19 mouse cellular contexts compared by ENCODE assay signal in genomic region chr14:74865738-74866137, GRCm38 (mm10).
DNase-seq lines count a peak whose midpoint lies in the region; ATAC-seq and TF ChIP-seq lines count a peak whose summit lies in the region.
"Had no signal": no experiment of that assay in that cellular context is flagged by ENCODE, and none has a peak within 500 bp of the region (broad histone marks: within the 10 kb centered on the region; RNA-seq: fewer than 3 reads in every experiment).

No protein-coding gene starts in this region.

- H3K27me3 ChIP-seq in heart, embryonic 11.5 days (ENCODE audit: control insufficient read depth, insufficient read depth, low read length): no peaks in the 10 kb centered on the region
- no peaks in the 10 kb centered on the region for H3K27me3 ChIP-seq in kidney, embryonic 16.5 days (ENCODE audit: insufficient read depth, low read length)
- no peaks in the 10 kb centered on the region for H3K27me3 ChIP-seq in intestine, embryonic 15.5 days (replicated peaks)
- no peaks in the 10 kb centered on the region for H3K27me3 ChIP-seq in myocyte (ENCODE audit: control insufficient read depth, insufficient read depth, insufficient read length)
- H3K27me3 ChIP-seq: limb, embryonic 13.5 days; Patski had no signal

- H3K79me2 ChIP-seq in myocyte (ENCODE audit: control insufficient read depth, insufficient read depth): peaks cover 60% of the 10 kb centered on the region

- H3K4me2 ChIP-seq in heart, embryonic 11.5 days: no peak overlapping the region
- H3K4me2 ChIP-seq in kidney, embryonic 16.5 days (replicated peaks; ENCODE audit: low read depth, low read length): no peak overlapping the region
- H3K4me2 ChIP-seq in intestine, embryonic 15.5 days (replicated peaks): no peak overlapping the region
- peak overlapping the region; percentile 78 for H3K4me2 ChIP-seq in myocyte (ENCODE audit: low read depth)
- H3K4me2 ChIP-seq: limb, embryonic 13.5 days; midbrain, embryonic 11.5 days had no signal

- H3K9me3 ChIP-seq in heart, embryonic 11.5 days (replicated peaks; ENCODE audit: control insufficient read depth, low read length): no peaks in the 10 kb centered on the region
- no peaks in the 10 kb centered on the region for H3K9me3 ChIP-seq in kidney, embryonic 16.5 days (ENCODE audit: low read length)
- no peaks in the 10 kb centered on the region for H3K9me3 ChIP-seq in intestine, embryonic 15.5 days
- H3K9me3 ChIP-seq: limb, embryonic 13.5 days had no signal

- H3K4me3 ChIP-seq in heart, embryonic 11.5 days (ENCODE audit: low read depth, low read length): no peak overlapping the region
- no peak overlapping the region for H3K4me3 ChIP-seq in kidney, embryonic 16.5 days (ENCODE audit: low read length)
- H3K4me3 ChIP-seq in intestine, embryonic 15.5 days (replicated peaks): no peak overlapping the region
- no peak overlapping the region for H3K4me3 ChIP-seq in myocyte
- H3K4me3 ChIP-seq: erythroblast, embryonic 14.5 days; layer of hippocampus, adult 2 months; limb, embryonic 13.5 days had no signal

- H3K9ac ChIP-seq in heart, embryonic 11.5 days (ENCODE audit: low read depth, low read length): no peak overlapping the region
- no peak overlapping the region for H3K9ac ChIP-seq in kidney, embryonic 16.5 days (replicated peaks; ENCODE audit: low read length)
- no peak overlapping the region for H3K9ac ChIP-seq in intestine, embryonic 15.5 days
- H3K9ac ChIP-seq: forebrain, postnatal 0 days had no signal

- DNase-seq in heart, postnatal 4 days: no peak
- DNase-seq in kidney, adult 11 months: no peak
- DNase-seq in left cerebral cortex, adult 8-10 months (ENCODE audit: low spot score in 2 of 2): no peak
- no peak for DNase-seq in thymus, adult 18-20 months
- DNase-seq: cerebellum, postnatal 14 days; forebrain, postnatal 0 days; gastrocnemius, postnatal 10 days; kidney, adult 18-20 months; lung, postnatal 36 days; thymus, postnatal 4 days had no signal

- WGBS in heart, embryonic 11.5 days (ENCODE audit: insufficient replicate concordance): 40% methylated on average over 3 of the region's 3 CpGs
- 24% methylated on average over 3 of the region's 3 CpGs for WGBS in kidney, embryonic 16.5 days
- WGBS in intestine, embryonic 15.5 days: 35% methylated on average over 3 of the region's 3 CpGs

- H3ac ChIP-seq in myocyte (ENCODE audit: control insufficient read depth, insufficient read length): no peak overlapping the region

- H3K27ac ChIP-seq in heart, embryonic 11.5 days (ENCODE audit: low read depth, low read length): peak overlapping the region; percentile 5; the same call in 1 of the 2 replicates
- peak overlapping the region; percentile 86 for H3K27ac ChIP-seq in kidney, embryonic 16.5 days (ENCODE audit: low read length)
- peak overlapping the region; percentile 41; the same call in 1 of the 2 replicates for H3K27ac ChIP-seq in intestine, embryonic 15.5 days

- H3K4me1 ChIP-seq in heart, embryonic 11.5 days (ENCODE audit: control insufficient read depth, insufficient read depth, low read length): peaks cover 53% of the 10 kb centered on the region
- peaks cover 68% of the 10 kb centered on the region for H3K4me1 ChIP-seq in kidney, embryonic 16.5 days (ENCODE audit: insufficient read depth, low read length)
- peaks cover 19% of the 10 kb centered on the region for H3K4me1 ChIP-seq in intestine, embryonic 15.5 days (replicated peaks)

- ATAC-seq in heart, embryonic 11.5 days (replicated peaks; ENCODE audit: insufficient number of reproducible peaks, low FRiP score, low TSS enrichment): no peak
- ATAC-seq in kidney, embryonic 16.5 days (ENCODE audit: low FRiP score, low TSS enrichment): no peak
- no peak; the same call in 1 of the 2 replicates for ATAC-seq in intestine, embryonic 15.5 days
- ATAC-seq: forebrain, postnatal 0 days; Patski had no signal

- no peak for TF ChIP-seq POLR2A in myocyte (IDR thresholded peaks at IDR 0.05; ENCODE audit: insufficient read length, low read depth)

- H3K36me3 ChIP-seq in heart, embryonic 11.5 days (ENCODE audit: control insufficient read depth, insufficient read depth, low read length): no peaks in the 10 kb centered on the region
- H3K36me3 ChIP-seq in kidney, embryonic 16.5 days (ENCODE audit: insufficient read depth, low read length): no peaks in the 10 kb centered on the region
- H3K36me3 ChIP-seq in intestine, embryonic 15.5 days: no peaks in the 10 kb centered on the region
- no peaks in the 10 kb centered on the region for H3K36me3 ChIP-seq in myocyte (ENCODE audit: control insufficient read depth, insufficient read depth)
- H3K36me3 ChIP-seq: limb, embryonic 13.5 days had no signal

TF ChIP-seq in myocyte, 11 proteins besides CTCF, POLR2A, EP300 and RAD21:
- TF ChIP-seq REST (IDR thresholded peaks at IDR 0.05; ENCODE audit: insufficient read depth, insufficient read length) (no peak), TCF12 (IDR thresholded peaks at IDR 0.05; ENCODE audit: insufficient read depth, poor library complexity, severe bottlenecking) (no peak), SRF (IDR thresholded peaks at IDR 0.05; ENCODE audit: control insufficient read depth, insufficient read length, low read depth) (no peak), MYOG (IDR thresholded peaks at IDR 0.05; ENCODE audit: control insufficient read depth in 1 of 3, insufficient read depth in 1 of 3, insufficient read length in 2 of 3, low read depth in 2 of 3) (no peak), E2F4 (IDR thresholded peaks at IDR 0.05; ENCODE audit: insufficient read depth) (no peak), MAX (IDR thresholded peaks at IDR 0.05; ENCODE audit: low read depth) (no peak), USF1 (IDR thresholded peaks at IDR 0.05; ENCODE audit: low read depth) (no peak), POLR2AphosphoS2 (IDR thresholded peaks at IDR 0.05; ENCODE audit: insufficient read length, low read depth) (no peak), TCF3 (IDR thresholded peaks at IDR 0.05; ENCODE audit: insufficient read length, low read depth) (no peak), MYOD1 (IDR thresholded peaks at IDR 0.05; ENCODE audit: control insufficient read depth in 1 of 3, insufficient read length in 2 of 3, low read depth in 2 of 3) (no peak), CEBPB (IDR thresholded peaks at IDR 0.05; ENCODE audit: insufficient read depth, poor library complexity, severe bottlenecking) (no peak)
TF ChIP-seq in myocyte: peak in this region for 0.

Comparison
In these comparisons a context has a peak if more than half of its experiments do, and no peak if none do; other contexts are left out.
1. H3K27ac ChIP-seq: peak in every context shown above with its lines; median percentile 86 in kidney, embryonic 16.5 days; 41 in intestine, embryonic 15.5 days; 5 in heart, embryonic 11.5 days.